Mouse (Mus musculus) Patski (cell line): ENCODE measurements at regions not wholly inside any gene's neighbourhood (a gene's known extent, or its start where the extent isn't known, plus 50 kb on each side); places are given as distances from the start of the nearest gene placed in this dataset.

Experiments
- ATAC-seq: fragments of 100-300 bp; one replicate; pipeline ENCODE4 v1.8.0; 2021
- CTCF ChIA-PET: fragments of 350-600 bp; sonication (Branson Sonifier 250); formaldehyde crosslinking; loops from one replicate; lab custom pipeline; 2022; ENCODE audit warnings: inconsistent platforms; lab: Charles Lee
- POLR2A ChIA-PET: fragments of 350-600 bp; sonication (Branson Sonifier 250); formaldehyde crosslinking; loops from one replicate; lab custom pipeline; 2022; ENCODE audit warnings: antibody characterized with exemption, inconsistent platforms; lab: Charles Lee
- DNase-seq: peaks from one replicate; pipeline ENCODE4 v3.0.0-alpha.2; 2011; ENCODE audit warnings: low read depth, low spot score
- H3K27me3 ChIP-seq: fragments of 371-371 bp; one replicate; pipeline ENCODE4 v1.5.1; 2021
- CTCF ChIP-seq: fragments of 100-300 bp; IDR thresholded peaks from one replicate; pipeline ENCODE4 v1.5.1; 2021
- in situ Hi-C: fragments of 300-500 bp; cut with MboI; formaldehyde crosslinking; loops from 3 replicates; pipeline ENCODE4 v1.11.1; 2018; ENCODE audit warnings: low pct_unique_long_range_greater_than_20kb, mixed read lengths

GRCm38 (mm10) chr6:32697771-32698270 is 109.8 kb upstream of the Plxna4 start:
- TF ChIP-seq CTCF = no peak
- DNase-seq (peak; percentile 61), ATAC-seq (peak; percentile 61)
- ChIA-PET CTCF (interaction anchor here (1.1 to 1.6 kb wide), 2 partner anchors 11 to 53 kb away, joined by 3 read pairs; no protein-coding TSS in a partner anchor), POLR2A (no interaction called here)
- H3K27me3 ChIP-seq = no peaks in the 10 kb centered on the region
- in situ Hi-C loops = no loop called here

GRCm38 (mm10) chr6:32696037-32696436 is 108.0 kb upstream of the Plxna4 start:
- in situ Hi-C loops = no loop called here
- DNase-seq (no peak), ATAC-seq (no peak)
- ChIA-PET CTCF (no interaction called here), POLR2A (no interaction called here)
- H3K27me3 ChIP-seq = no peaks in the 10 kb centered on the region
- TF ChIP-seq CTCF = no peak

- no peaks in the 10 kb centered on the region for H3K27me3 ChIP-seq
- no peak for TF ChIP-seq CTCF
- POLR2A ChIA-PET = no interaction called here
- ATAC-seq (no peak), DNase-seq (no peak)
- in situ Hi-C loops = no loop called here
- CTCF ChIA-PET = no interaction called here
Measured at GRCm38 (mm10) chr6:32672552-32672951, 84.6 kb upstream of the Plxna4 start.

GRCm38 (mm10) chr6:32659743-32660142 is 71.8 kb upstream of the Plxna4 start:
- in situ Hi-C loops = no loop called here
- ChIA-PET CTCF (no interaction called here), POLR2A (no interaction called here)
- no peaks in the 10 kb centered on the region for H3K27me3 ChIP-seq
- DNase-seq (no peak), ATAC-seq (no peak)
- TF ChIP-seq CTCF = no peak

GRCm38 (mm10) chr6:32657378-32657777 is 69.4 kb upstream of the Plxna4 start:
- no peak for DNase-seq
- in situ Hi-C loops = no loop called here
- no peaks in the 10 kb centered on the region for H3K27me3 ChIP-seq
- ChIA-PET CTCF (no interaction called here), POLR2A (no interaction called here)
- peak; percentile 89 for ATAC-seq
- TF ChIP-seq CTCF = no peak

GRCm38 (mm10) chr6:32654188-32654587 is 66.2 kb upstream of the Plxna4 start:
- ATAC-seq (no peak), DNase-seq (no peak)
- no peak for TF ChIP-seq CTCF
- CTCF ChIA-PET = no interaction called here
- in situ Hi-C loops = no loop called here
- H3K27me3 ChIP-seq = no peaks in the 10 kb centered on the region
- POLR2A ChIA-PET = no interaction called here

GRCm38 (mm10) chr6:32644016-32644415 is 56.0 kb upstream of the Plxna4 start:
- in situ Hi-C loops = no loop called here
- TF ChIP-seq CTCF = no peak
- DNase-seq (no peak), ATAC-seq (no peak)
- ChIA-PET POLR2A (no interaction called here), CTCF (no interaction called here)
- H3K27me3 ChIP-seq = peaks cover 10% of the 10 kb centered on the region

- in situ Hi-C loops = no loop called here
- no peak for TF ChIP-seq CTCF
- ATAC-seq = no peak
- peaks cover 10% of the 10 kb centered on the region for H3K27me3 ChIP-seq
- ChIA-PET POLR2A (no interaction called here), CTCF (no interaction called here)
- DNase-seq = no peak
Measured at GRCm38 (mm10) chr6:32638843-32639242, 50.9 kb upstream of the Plxna4 start.
